Mouse (Mus musculus): ENCODE results near the gene Wipf1. TPM values are rescaled to one million over a fixed set of nuclear protein-coding genes. Genes with fewer than 3 reads are reported as not detected.
"Not testable (repeated sequence)": the region's sequence is repeated elsewhere in the genome, so short reads cannot be mapped to it uniquely, and the experiment has no call there.

Wipf1 gene
- polyA plus RNA-seq, 1 experiment from 2014 or later = 4.1 TPM

DNA sequence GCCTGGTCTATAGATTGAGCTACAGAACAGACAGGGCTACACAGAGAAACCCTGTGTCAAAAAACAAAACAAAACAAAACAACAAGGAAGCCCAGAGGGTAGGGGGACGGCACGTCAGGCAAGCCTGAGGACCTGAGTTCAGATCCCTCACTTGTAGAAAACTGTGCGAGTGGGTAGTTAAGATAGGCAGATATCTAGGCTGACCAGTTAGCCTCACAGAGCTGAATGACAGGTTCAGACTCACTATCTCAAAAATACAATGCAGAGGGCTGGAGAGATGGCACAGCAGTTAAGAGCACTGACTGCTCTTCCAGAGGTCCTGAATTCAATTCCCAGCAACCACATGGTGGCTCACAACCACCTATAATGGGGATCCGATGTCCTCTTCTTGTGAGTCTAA is 23.2 kb downstream of the Wipf1 start:
- H3K36me3 ChIP-seq (ENCODE audit: control insufficient read depth, insufficient read depth); H3K9ac ChIP-seq (ENCODE audit: low read depth, low read length); H3K4me3 ChIP-seq (ENCODE audit: low read depth, low read length); H3K27ac ChIP-seq (ENCODE audit: low read length); H3K9me3 ChIP-seq (replicated peaks; ENCODE audit: control insufficient read depth, low read length); H3K4me2 ChIP-seq (ENCODE audit: low read depth, low read length); H3K27me3 ChIP-seq (ENCODE audit: control insufficient read depth, insufficient read depth, low read depth, low read length): not testable (repeated sequence)
- peaks cover 13% of the 10 kb centered on the region for H3K4me1 ChIP-seq (ENCODE audit: control insufficient read depth, low read depth, low read length)
- 37% methylated on average over 4 of the region's 4 CpGs for WGBS (ENCODE audit: insufficient replicate concordance)
- peak; percentile 34 for ATAC-seq (ENCODE audit: low read depth)

GRCm38 (mm10) chr2:73502863-73503429 is 26.6 kb downstream of the Wipf1 start:
- no peak overlapping the region for H3K27ac ChIP-seq (ENCODE audit: low read length)
- H3K4me3 ChIP-seq (ENCODE audit: low read depth, low read length) = no peak overlapping the region
- no peaks in the 10 kb centered on the region for H3K36me3 ChIP-seq (ENCODE audit: control insufficient read depth, insufficient read depth)
- 33% methylated on average over 10 of the region's 10 CpGs for WGBS (ENCODE audit: insufficient replicate concordance)
- H3K4me1 ChIP-seq (ENCODE audit: control insufficient read depth, low read depth, low read length) = peaks cover 4% of the 10 kb centered on the region
- H3K4me2 ChIP-seq (ENCODE audit: low read depth, low read length) = peak overlapping the region; percentile 17; the same call in 1 of the 2 replicates
- no peak overlapping the region for H3K9ac ChIP-seq (ENCODE audit: low read depth, low read length)
- ATAC-seq (ENCODE audit: low read depth) = peak; percentile 81
- no peaks in the 10 kb centered on the region for H3K27me3 ChIP-seq (ENCODE audit: control insufficient read depth, insufficient read depth, low read depth, low read length)
- H3K9me3 ChIP-seq (replicated peaks; ENCODE audit: control insufficient read depth, low read length) = no peaks in the 10 kb centered on the region

DNA sequence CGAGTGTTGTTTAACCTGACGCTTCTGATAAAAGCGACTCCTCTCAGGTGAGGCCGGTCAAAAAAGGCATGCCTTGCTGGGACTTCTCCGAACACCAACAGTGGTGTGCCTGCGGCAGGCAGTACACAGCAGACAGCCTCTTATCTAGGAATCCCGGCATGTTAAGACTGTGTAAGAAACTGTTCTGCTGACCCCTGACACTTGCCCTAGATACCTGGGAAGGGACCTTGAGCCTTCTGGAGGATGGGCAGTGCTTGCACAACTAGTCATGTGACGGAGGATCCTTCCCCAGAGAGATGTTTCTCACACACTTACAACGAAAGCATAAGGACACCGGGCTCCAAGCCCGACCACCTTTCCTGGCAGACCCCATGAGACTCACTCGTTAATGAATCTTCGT is 28.7 kb downstream of the Wipf1 start:
- Histone ChIP-seq H3K4me2 (ENCODE audit: low read depth, low read length) (no peak overlapping the region), H3K36me3 (ENCODE audit: control insufficient read depth, insufficient read depth) (no peaks in the 10 kb centered on the region), H3K9me3 (replicated peaks; ENCODE audit: control insufficient read depth, low read length) (no peaks in the 10 kb centered on the region), H3K9ac (ENCODE audit: low read depth, low read length) (no peak overlapping the region), H3K4me3 (ENCODE audit: low read depth, low read length) (no peak overlapping the region), H3K27ac (ENCODE audit: low read length) (no peak overlapping the region), H3K27me3 (ENCODE audit: control insufficient read depth, insufficient read depth, low read depth, low read length) (no peaks in the 10 kb centered on the region), H3K4me1 (ENCODE audit: control insufficient read depth, low read depth, low read length) (peaks cover 17% of the 10 kb centered on the region)
- WGBS (ENCODE audit: insufficient replicate concordance) = 67% methylated on average over 13 of the region's 13 CpGs
- ATAC-seq (ENCODE audit: low read depth) = no peak

DNA sequence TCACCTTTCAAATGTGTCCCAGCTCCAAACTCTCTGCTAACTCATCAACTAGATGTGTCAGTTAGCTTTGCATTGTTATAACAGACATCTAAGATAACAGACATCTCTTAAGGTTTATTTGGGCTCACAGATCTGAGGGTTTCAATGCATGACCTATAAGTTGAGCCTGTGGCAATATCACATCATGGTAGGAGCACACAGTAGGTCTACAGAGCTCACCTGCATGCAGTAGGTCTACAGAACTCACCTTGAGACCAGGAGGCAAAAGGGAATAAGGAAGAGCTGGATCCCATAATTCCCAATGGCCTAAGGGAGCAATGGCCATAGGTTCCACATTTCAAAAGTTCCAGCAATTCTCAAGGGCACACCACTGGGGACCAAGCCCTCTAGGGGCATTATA is 31.2 kb downstream of the Wipf1 start:
- ATAC-seq (ENCODE audit: low read depth) = no peak
- Histone ChIP-seq H3K4me3 (ENCODE audit: low read depth, low read length) (no peak overlapping the region), H3K36me3 (ENCODE audit: control insufficient read depth, insufficient read depth) (no peaks in the 10 kb centered on the region), H3K9ac (ENCODE audit: low read depth, low read length) (no peak overlapping the region), H3K4me2 (ENCODE audit: low read depth, low read length) (no peak overlapping the region), H3K9me3 (replicated peaks; ENCODE audit: control insufficient read depth, low read length) (no peaks in the 10 kb centered on the region), H3K27ac (ENCODE audit: low read length) (no peak overlapping the region), H3K4me1 (ENCODE audit: control insufficient read depth, low read depth, low read length) (peaks cover 25% of the 10 kb centered on the region), H3K27me3 (ENCODE audit: control insufficient read depth, insufficient read depth, low read depth, low read length) (no peaks in the 10 kb centered on the region)

- H3K36me3 ChIP-seq (ENCODE audit: control insufficient read depth, insufficient read depth) = no peaks in the 10 kb centered on the region
- WGBS (ENCODE audit: insufficient replicate concordance) = 35% methylated on average over 3 of the region's 3 CpGs
- ATAC-seq (ENCODE audit: low read depth) = peak; percentile 43
- no peaks in the 10 kb centered on the region for H3K27me3 ChIP-seq (ENCODE audit: control insufficient read depth, insufficient read depth, low read depth, low read length)
- H3K4me3 ChIP-seq (ENCODE audit: low read depth, low read length) = no peak overlapping the region
- no peak overlapping the region for H3K9ac ChIP-seq (ENCODE audit: low read depth, low read length)
- H3K4me1 ChIP-seq (ENCODE audit: control insufficient read depth, low read depth, low read length) = peaks cover 22% of the 10 kb centered on the region
- H3K4me2 ChIP-seq (ENCODE audit: low read depth, low read length) = no peak overlapping the region
- H3K9me3 ChIP-seq (replicated peaks; ENCODE audit: control insufficient read depth, low read length) = no peaks in the 10 kb centered on the region
- no peak overlapping the region for H3K27ac ChIP-seq (ENCODE audit: low read length)
Observed at GRCm38 (mm10) chr2:73497572-73497971, 32.0 kb downstream of the Wipf1 start.

GRCm38 (mm10) chr2:73496944-73497343 is 32.6 kb downstream of the Wipf1 start:
- ATAC-seq (ENCODE audit: low read depth) = peak; percentile 61; the same call in 1 of the 2 replicates
- 27% methylated on average over 9 of the region's 9 CpGs for WGBS (ENCODE audit: insufficient replicate concordance)
- no peak overlapping the region for H3K4me2 ChIP-seq (ENCODE audit: low read depth, low read length)

GRCm38 (mm10) chr2:73496329-73496685 is 33.2 kb downstream of the Wipf1 start:
- Histone ChIP-seq H3K4me3 (ENCODE audit: low read depth, low read length) (no peak overlapping the region), H3K27ac (ENCODE audit: low read length) (peak overlapping the region; percentile 45), H3K4me2 (ENCODE audit: low read depth, low read length) (peak overlapping the region; percentile 56; the same call in 1 of the 2 replicates)

More at GRCm38 (mm10) chr2:73496944-73497343, 32.6 kb downstream of the Wipf1 start:
- Histone ChIP-seq H3K27ac (ENCODE audit: low read length) (no peak overlapping the region), H3K4me3 (ENCODE audit: low read depth, low read length) (no peak overlapping the region), H3K9me3 (replicated peaks; ENCODE audit: control insufficient read depth, low read length) (no peaks in the 10 kb centered on the region), H3K9ac (ENCODE audit: low read depth, low read length) (no peak overlapping the region), H3K4me1 (ENCODE audit: control insufficient read depth, low read depth, low read length) (peaks cover 22% of the 10 kb centered on the region), H3K27me3 (ENCODE audit: control insufficient read depth, insufficient read depth, low read depth, low read length) (no peaks in the 10 kb centered on the region), H3K36me3 (ENCODE audit: control insufficient read depth, insufficient read depth) (no peaks in the 10 kb centered on the region)

GRCm38 (mm10) chr2:73495617-73496328 is 33.8 kb downstream of the Wipf1 start:
- Histone ChIP-seq H3K27me3 (ENCODE audit: control insufficient read depth, insufficient read depth, low read depth, low read length) (no peaks in the 10 kb centered on the region), H3K27ac (ENCODE audit: low read length) (peak overlapping the region; percentile 45), H3K36me3 (ENCODE audit: control insufficient read depth, insufficient read depth) (no peaks in the 10 kb centered on the region), H3K4me2 (ENCODE audit: low read depth, low read length) (peak overlapping the region; percentile 56), H3K4me1 (ENCODE audit: control insufficient read depth, low read depth, low read length) (peaks cover 22% of the 10 kb centered on the region), H3K4me3 (ENCODE audit: low read depth, low read length) (peak overlapping the region; percentile 30), H3K9me3 (replicated peaks; ENCODE audit: control insufficient read depth, low read length) (no peaks in the 10 kb centered on the region), H3K9ac (ENCODE audit: low read depth, low read length) (peak overlapping the region; percentile 29; the same call in 1 of the 2 replicates)
- 13% methylated on average over 16 of the region's 16 CpGs for WGBS (ENCODE audit: insufficient replicate concordance)
- no peak for ATAC-seq (ENCODE audit: low read depth)

More at GRCm38 (mm10) chr2:73496329-73496685, 33.2 kb downstream of the Wipf1 start:
- no peaks in the 10 kb centered on the region for H3K36me3 ChIP-seq (ENCODE audit: control insufficient read depth, insufficient read depth)
- WGBS (ENCODE audit: insufficient replicate concordance) = 57% methylated on average over 4 of the region's 4 CpGs
- no peak for ATAC-seq (ENCODE audit: low read depth)
- peaks cover 22% of the 10 kb centered on the region for H3K4me1 ChIP-seq (ENCODE audit: control insufficient read depth, low read depth, low read length)
- no peak overlapping the region for H3K9ac ChIP-seq (ENCODE audit: low read depth, low read length)
- no peaks in the 10 kb centered on the region for H3K9me3 ChIP-seq (replicated peaks; ENCODE audit: control insufficient read depth, low read length)
- no peaks in the 10 kb centered on the region for H3K27me3 ChIP-seq (ENCODE audit: control insufficient read depth, insufficient read depth, low read depth, low read length)

DNA sequence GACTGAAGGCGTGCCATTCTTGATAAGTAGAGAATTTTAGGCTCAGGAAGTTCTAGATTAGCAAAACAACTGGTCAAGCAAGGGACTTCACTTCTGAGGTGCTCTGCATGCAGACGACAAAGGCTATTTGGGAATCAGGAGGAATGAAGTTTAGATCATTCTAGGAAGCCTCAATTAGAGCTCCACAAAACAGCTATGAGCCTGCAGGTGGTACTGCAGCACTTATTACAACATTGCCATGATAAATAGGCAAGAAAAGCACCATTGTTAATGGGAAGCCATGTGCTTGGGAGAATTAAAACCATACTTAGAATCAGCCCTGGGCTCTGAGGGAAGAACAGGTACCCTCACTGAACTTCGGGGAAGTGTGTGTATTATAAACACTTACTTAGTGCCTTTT is 36.0 kb downstream of the Wipf1 start:
- 67% methylated on average over 3 of the region's 3 CpGs for WGBS (ENCODE audit: insufficient replicate concordance)
- no peak overlapping the region for H3K4me2 ChIP-seq (ENCODE audit: low read depth, low read length)
- ATAC-seq (ENCODE audit: low read depth) = no peak
- no peaks in the 10 kb centered on the region for H3K9me3 ChIP-seq (replicated peaks; ENCODE audit: control insufficient read depth, low read length)
- H3K4me3 ChIP-seq (ENCODE audit: low read depth, low read length) = no peak overlapping the region
- H3K36me3 ChIP-seq (ENCODE audit: control insufficient read depth, insufficient read depth) = no peaks in the 10 kb centered on the region
- H3K9ac ChIP-seq (ENCODE audit: low read depth, low read length) = no peak overlapping the region
- H3K27ac ChIP-seq (ENCODE audit: low read length) = no peak overlapping the region
- H3K27me3 ChIP-seq (ENCODE audit: control insufficient read depth, insufficient read depth, low read depth, low read length) = no peaks in the 10 kb centered on the region
- peaks cover 22% of the 10 kb centered on the region for H3K4me1 ChIP-seq (ENCODE audit: control insufficient read depth, low read depth, low read length)

Measured in liver, embryonic 16.5 days (tissue).